Mouse (Mus musculus) bone marrow macrophage, adult 2 months (primary cell): ENCODE measurements around the gene Tiam1.

ENCODE experiments used
- CTCF ChIP-seq: IDR thresholded peaks from 2 replicates; pipeline ENCODE4 v1.5.1; 2012; ENCODE audit warnings: low read depth, mild to moderate bottlenecking, low read length, moderate library complexity
- POLR2A ChIP-seq: IDR thresholded peaks from 2 replicates; pipeline ENCODE4 v1.6.1; 2012; ENCODE audit warnings: mild to moderate bottlenecking, low read depth, low read length, borderline replicate concordance

DNA sequence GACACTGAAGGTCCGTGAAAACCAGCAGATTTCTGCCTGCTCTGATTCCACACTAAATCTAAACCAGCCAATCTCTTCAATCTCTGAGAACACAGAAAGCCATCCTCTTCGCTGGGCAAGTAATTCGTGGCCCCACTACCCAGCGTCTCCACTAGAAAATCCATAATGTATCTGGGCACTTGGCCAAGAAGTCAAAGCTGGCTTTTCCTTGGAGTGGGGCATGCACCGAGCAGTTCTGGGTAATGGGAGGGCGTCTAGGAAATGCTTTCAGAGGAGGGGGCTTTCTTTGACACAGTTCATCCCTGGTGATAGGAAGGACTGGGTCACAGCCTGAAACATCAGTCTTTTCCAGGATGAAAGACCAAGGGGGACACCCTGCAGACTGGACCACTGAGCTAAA is 282.9 kb downstream of the Tiam1 start:
- no peak for TF ChIP-seq POLR2A
- TF ChIP-seq CTCF, result no peak
